Mouse (Mus musculus): ENCODE results near the gene Glmp. TPM values are rescaled to one million over a fixed set of nuclear protein-coding genes. Genes with fewer than 3 reads are reported as not detected.
"Not testable (repeated sequence)": the region's sequence is repeated elsewhere in the genome, so short reads cannot be mapped to it uniquely, and the experiment has no call there.

The Glmp gene
- polyA plus RNA-seq, 1 experiment from 2014 or later, result 64.3 TPM

DNA sequence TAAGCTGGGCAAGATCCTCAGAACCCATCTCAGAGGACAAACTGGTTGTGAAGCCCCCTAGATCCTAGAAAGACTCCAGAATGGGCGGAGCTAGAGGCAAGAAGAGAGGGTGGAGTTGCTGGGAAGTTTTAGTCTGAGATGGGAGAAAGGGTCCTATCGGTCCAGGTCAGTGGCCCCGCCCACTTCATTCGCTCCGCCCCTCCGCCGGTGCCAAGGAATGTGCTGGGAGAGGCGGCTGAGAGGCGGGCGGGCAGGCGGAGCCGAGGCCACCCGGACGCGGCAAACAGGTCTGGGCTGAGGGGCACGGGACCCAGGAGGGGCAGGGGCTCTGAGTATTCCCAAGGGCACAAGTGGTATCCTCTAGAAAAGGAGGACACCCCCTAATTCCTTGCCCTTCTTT, 39.5 kb downstream of the Glmp start, which contains the start of gene Paqr6:
TSS of gene Paqr6 (plus strand) at position 248 of the 400 bp plus-strand sequence.
- H3K4me1 ChIP-seq (ENCODE audit: control insufficient read depth, insufficient read depth, low read length), result no peaks in the 10 kb centered on the region
- DNase-seq (peak; percentile 24), ATAC-seq (ENCODE audit: low FRiP score, low TSS enrichment) (no peak)
- WGBS, result 2% methylated on average over 16 of the region's 16 CpGs
- no peak within 1 kb of the TSS for H3K9ac ChIP-seq (replicated peaks; ENCODE audit: low read length)
- H3K27ac ChIP-seq (replicated peaks; ENCODE audit: low read depth, low read length), result no peak within 1 kb of the TSS
- H3K9me3 ChIP-seq (ENCODE audit: control insufficient read depth, low read length), result no peaks in the 10 kb centered on the region
- H3K4me3 ChIP-seq (replicated peaks; ENCODE audit: low read depth, low read length), result no peak within 1 kb of the TSS
- peaks cover 7% of the 10 kb centered on the region for H3K27me3 ChIP-seq (ENCODE audit: control insufficient read depth, insufficient read depth, low read length)
- H3K4me2 ChIP-seq (ENCODE audit: low read length), result no peak within 1 kb of the TSS
- H3K36me3 ChIP-seq (ENCODE audit: control insufficient read depth, insufficient read depth, low read length), result peaks cover 37% of the 10 kb centered on the region

DNA sequence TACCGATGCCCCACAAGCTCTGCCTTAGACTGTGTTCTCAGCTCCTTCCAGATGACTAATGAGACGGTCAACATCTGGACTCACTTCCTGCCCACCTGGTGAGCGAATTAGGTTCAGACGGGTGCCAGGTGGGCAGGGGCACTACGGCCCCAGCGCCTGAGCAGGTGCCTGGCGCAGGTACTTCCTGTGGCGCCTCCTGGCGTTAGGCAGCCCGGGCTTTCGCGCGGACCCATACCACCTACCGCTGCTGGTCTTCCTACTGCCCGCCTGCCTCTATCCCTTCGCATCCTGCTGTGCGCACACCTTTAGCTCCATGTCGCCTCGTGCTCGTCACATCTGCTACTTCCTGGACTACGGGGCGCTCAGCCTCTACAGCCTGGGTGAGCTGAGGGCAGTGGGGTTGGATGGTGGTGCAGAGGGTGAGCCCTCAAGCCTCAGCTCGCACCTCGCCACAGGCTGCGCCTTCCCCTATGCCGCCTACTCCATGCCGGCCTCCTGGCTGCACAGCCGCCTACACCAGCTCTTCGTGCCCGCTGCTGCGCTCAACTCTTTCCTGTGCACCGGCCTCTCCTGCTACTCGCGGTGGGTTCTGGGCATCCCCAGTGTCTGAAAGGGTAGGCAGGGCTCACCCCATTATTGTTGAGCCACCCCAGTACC, 41.0 kb downstream of the Glmp start:
- Histone ChIP-seq H3K9ac (replicated peaks; ENCODE audit: low read length) (no peak overlapping the region), H3K4me2 (ENCODE audit: low read length) (no peak overlapping the region), H3K27ac (replicated peaks; ENCODE audit: low read depth, low read length) (no peak overlapping the region), H3K36me3 (ENCODE audit: control insufficient read depth, insufficient read depth, low read length) (peaks cover 22% of the 10 kb centered on the region), H3K27me3 (ENCODE audit: control insufficient read depth, insufficient read depth, low read length) (peaks cover 7% of the 10 kb centered on the region), H3K4me1 (ENCODE audit: control insufficient read depth, insufficient read depth, low read length) (no peaks in the 10 kb centered on the region), H3K4me3 (replicated peaks; ENCODE audit: low read depth, low read length) (no peak overlapping the region), H3K9me3 (ENCODE audit: control insufficient read depth, low read length) (0 out of 2 replicates have a peak, but pooled peaks cover 4% of the 10 kb centered on the region)
- ATAC-seq (ENCODE audit: low FRiP score, low TSS enrichment), result no peak
- WGBS, result 41% methylated on average over 34 of the region's 34 CpGs
- no peak for DNase-seq

DNA sequence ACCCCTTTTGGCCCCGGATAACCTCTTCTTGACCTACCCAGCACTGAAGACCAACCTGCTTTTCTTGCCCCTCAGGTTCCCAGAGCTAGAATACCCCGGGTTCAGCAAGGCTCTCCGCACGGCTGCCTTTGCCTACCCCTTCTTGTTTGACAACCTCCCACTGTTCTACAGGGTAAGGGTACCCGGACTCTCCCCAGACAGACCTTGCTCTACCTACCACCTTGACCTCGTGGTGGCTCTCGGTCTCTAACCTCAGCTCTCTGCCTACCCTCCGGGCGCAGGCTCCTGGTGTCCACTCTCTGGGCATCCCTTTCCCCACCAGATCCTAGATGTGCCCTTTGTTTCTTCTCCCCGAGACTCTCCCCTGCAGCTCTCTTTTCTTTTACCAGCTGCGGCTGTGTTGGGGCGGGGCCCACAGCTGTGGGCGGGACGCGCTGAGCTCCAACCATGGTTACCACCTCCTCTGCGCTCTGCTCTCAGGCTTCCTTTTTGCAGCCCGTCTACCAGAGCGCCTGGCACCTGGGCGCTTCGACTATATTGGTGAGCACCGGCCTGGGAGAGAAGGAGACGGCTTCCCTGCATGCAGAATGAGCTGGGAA, 42.1 kb downstream of the Glmp start:
- not testable (repeated sequence) for H3K9ac ChIP-seq (replicated peaks; ENCODE audit: low read length); H3K4me1 ChIP-seq (ENCODE audit: control insufficient read depth, insufficient read depth, low read length); H3K9me3 ChIP-seq (ENCODE audit: control insufficient read depth, low read length); H3K27me3 ChIP-seq (ENCODE audit: control insufficient read depth, insufficient read depth, low read length); H3K27ac ChIP-seq (replicated peaks; ENCODE audit: low read depth, low read length)
- DNase-seq (peak; percentile 44), ATAC-seq (ENCODE audit: low FRiP score, low TSS enrichment) (peak; percentile 68)
- Histone ChIP-seq H3K4me2 (ENCODE audit: low read length) (peak overlapping the region; percentile 37), H3K36me3 (ENCODE audit: control insufficient read depth, insufficient read depth, low read length) (peaks cover 11% of the 10 kb centered on the region), H3K4me3 (replicated peaks; ENCODE audit: low read depth, low read length) (0 out of 2 replicates have a peak overlapping the region, but pooled peaks have one; percentile 10)
- under 1% methylated on average over 17 of the region's 22 CpGs for WGBS

DNA sequence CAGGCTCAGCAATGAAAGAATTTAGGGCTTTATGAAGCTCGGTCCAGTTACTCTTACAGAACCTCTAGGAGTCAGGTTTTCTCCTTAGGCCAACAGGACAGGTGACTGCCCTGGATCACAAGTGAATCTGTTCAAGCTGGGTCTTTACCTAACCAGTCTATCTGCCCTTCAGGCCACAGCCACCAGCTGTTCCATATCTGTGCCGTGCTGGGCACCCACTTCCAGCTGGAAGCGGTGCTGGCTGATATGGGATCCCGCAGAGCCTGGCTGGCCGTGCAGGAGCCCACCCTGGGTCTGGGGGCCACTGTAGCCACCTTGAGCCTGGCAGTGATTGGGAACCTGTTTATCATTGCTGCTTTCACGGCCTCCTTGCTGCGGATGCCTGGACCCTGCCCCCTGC, 42.7 kb downstream of the Glmp start:
- not testable (repeated sequence) for DNase-seq; H3K36me3 ChIP-seq (ENCODE audit: control insufficient read depth, insufficient read depth, low read length); H3K27me3 ChIP-seq (ENCODE audit: control insufficient read depth, insufficient read depth, low read length); H3K9ac ChIP-seq (replicated peaks; ENCODE audit: low read length); ATAC-seq (ENCODE audit: low FRiP score, low TSS enrichment); H3K27ac ChIP-seq (replicated peaks; ENCODE audit: low read depth, low read length); H3K4me3 ChIP-seq (replicated peaks; ENCODE audit: low read depth, low read length); H3K4me2 ChIP-seq (ENCODE audit: low read length); H3K9me3 ChIP-seq (ENCODE audit: control insufficient read depth, low read length); H3K4me1 ChIP-seq (ENCODE audit: control insufficient read depth, insufficient read depth, low read length)
- 43% methylated on average over 3 of the region's 7 CpGs for WGBS

DNA sequence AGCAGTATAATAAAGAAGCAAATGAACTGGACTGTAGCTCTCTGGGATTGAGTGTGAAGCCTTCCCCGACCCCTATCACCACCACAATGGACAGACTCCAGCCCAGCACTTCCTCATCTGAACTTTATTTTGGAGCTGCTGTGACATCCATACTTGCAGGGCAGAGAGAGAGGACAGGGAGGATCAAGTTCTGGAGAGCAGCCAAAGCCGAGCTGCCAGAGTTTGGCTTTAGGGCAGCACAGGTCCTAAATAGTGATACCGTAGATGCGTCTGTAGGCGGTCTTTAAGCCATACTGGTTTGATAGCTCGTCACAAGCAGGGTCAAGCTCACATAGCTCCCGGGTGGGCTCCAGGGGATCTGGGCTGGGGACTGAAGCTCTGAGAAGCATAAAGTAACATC, 43.7 kb downstream of the Glmp start:
- not testable (repeated sequence) for H3K27me3 ChIP-seq (ENCODE audit: control insufficient read depth, insufficient read depth, low read length); H3K4me1 ChIP-seq (ENCODE audit: control insufficient read depth, insufficient read depth, low read length); H3K4me3 ChIP-seq (replicated peaks; ENCODE audit: low read depth, low read length); H3K36me3 ChIP-seq (ENCODE audit: control insufficient read depth, insufficient read depth, low read length); H3K9me3 ChIP-seq (ENCODE audit: control insufficient read depth, low read length); H3K9ac ChIP-seq (replicated peaks; ENCODE audit: low read length); H3K4me2 ChIP-seq (ENCODE audit: low read length); H3K27ac ChIP-seq (replicated peaks; ENCODE audit: low read depth, low read length); DNase-seq; ATAC-seq (ENCODE audit: low FRiP score, low TSS enrichment)
- 91% methylated on average over 7 of the region's 7 CpGs for WGBS

DNA sequence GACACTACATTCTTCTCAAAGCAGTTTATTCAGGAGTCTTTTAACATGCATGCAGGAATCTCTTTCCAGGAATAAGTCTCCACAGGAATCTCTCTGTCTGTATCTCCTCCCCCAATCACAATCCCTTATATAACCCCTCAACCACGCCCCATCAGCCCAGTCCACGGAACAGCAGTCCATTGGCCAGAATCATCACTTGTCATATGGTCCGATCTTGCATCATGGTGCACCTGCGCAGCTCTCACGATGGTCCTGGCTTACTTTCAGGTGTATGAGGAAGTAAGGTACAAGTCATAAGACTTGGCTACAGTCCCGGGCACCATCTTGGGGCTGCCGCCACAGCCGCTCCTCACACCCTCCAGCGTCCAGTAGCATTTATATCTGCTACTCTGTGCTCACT, 47.8 kb downstream of the Glmp start, which contains the start of gene Bglap3:
TSS of gene Bglap3 (minus strand) at position 101 of the 400 bp plus-strand sequence.
- ATAC-seq (ENCODE audit: low FRiP score, low TSS enrichment); H3K9ac ChIP-seq (replicated peaks; ENCODE audit: low read length); H3K9me3 ChIP-seq (ENCODE audit: control insufficient read depth, low read length); H3K36me3 ChIP-seq (ENCODE audit: control insufficient read depth, insufficient read depth, low read length); H3K4me2 ChIP-seq (ENCODE audit: low read length); H3K27me3 ChIP-seq (ENCODE audit: control insufficient read depth, insufficient read depth, low read length); H3K4me1 ChIP-seq (ENCODE audit: control insufficient read depth, insufficient read depth, low read length); H3K4me3 ChIP-seq (replicated peaks; ENCODE audit: low read depth, low read length); H3K27ac ChIP-seq (replicated peaks; ENCODE audit: low read depth, low read length); DNase-seq: not testable (repeated sequence)
- WGBS, result 93% methylated on average over 9 of the region's 9 CpGs

DNA sequence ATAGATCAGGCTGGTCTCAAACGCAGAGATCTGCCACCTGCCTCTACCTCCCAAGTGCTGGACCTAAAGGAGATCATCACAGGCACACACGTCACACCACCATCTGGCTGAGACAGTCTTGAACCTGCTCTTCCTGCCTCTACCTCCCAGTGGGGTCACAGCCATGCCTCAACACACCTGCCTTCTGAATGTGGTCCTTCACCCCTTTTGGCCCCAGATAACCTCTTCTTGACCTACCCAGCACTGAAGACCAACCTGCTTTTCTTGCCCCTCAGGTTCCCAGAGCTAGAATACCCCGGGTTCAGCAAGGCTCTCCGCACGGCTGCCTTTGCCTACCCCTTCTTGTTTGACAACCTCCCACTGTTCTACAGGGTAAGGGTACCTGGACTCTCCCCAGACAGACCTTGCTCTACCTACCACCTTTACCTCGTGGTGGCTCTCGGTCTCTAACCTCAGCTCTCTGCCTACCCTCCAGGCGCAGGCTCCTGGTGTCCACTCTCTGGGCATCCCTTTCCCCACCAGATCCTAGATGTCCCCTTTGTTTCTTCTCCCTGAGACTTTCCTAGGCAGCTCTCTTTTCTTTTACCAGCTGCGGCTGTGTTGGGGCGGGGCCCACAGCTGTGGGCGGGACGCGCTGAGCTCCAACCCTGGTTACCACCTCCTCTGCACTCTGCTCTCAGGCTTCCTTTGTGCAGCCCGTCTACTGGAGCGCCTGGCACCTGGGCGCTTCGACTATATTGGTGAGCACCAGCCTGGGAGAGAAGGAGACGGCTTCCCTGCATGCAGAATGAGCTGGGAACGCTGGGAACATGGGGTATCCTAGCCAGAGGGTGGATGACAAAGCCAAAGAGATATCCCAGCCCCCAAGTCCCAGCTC, 51.2 kb downstream of the Glmp start:
- Histone ChIP-seq H3K4me2 (ENCODE audit: low read length) (peak overlapping the region; percentile 19; the same call in 1 of the 2 replicates), H3K27ac (replicated peaks; ENCODE audit: low read depth, low read length) (0 out of 2 replicates have a peak overlapping the region, but pooled peaks have one; percentile 38)
- H3K4me1 ChIP-seq (ENCODE audit: control insufficient read depth, insufficient read depth, low read length); H3K4me3 ChIP-seq (replicated peaks; ENCODE audit: low read depth, low read length); H3K27me3 ChIP-seq (ENCODE audit: control insufficient read depth, insufficient read depth, low read length); H3K9ac ChIP-seq (replicated peaks; ENCODE audit: low read length); H3K36me3 ChIP-seq (ENCODE audit: control insufficient read depth, insufficient read depth, low read length); H3K9me3 ChIP-seq (ENCODE audit: control insufficient read depth, low read length): not testable (repeated sequence)
- peak; percentile 66 for DNase-seq
- ATAC-seq (ENCODE audit: low FRiP score, low TSS enrichment), result peak; percentile 72
- 10% methylated on average over 19 of the region's 19 CpGs for WGBS

DNA sequence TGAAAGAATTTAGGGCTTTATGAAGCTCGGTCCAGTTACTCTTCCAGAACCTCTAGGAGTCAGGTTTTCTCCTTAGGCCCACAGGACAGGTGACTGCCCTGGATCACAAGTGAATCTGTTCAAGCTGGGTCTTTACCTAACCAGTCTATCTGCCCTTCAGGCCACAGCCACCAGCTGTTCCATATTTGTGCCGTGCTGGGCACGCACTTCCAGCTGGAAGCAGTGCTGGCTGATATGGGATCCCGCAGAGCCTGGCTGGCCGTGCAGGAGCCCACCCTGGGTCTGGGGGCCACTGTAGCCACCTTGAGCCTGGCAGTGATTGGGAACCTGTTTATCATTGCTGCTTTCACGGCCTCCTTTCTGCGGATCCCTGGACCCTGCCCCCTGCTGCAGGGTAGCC, 51.8 kb downstream of the Glmp start:
- not testable (repeated sequence) for H3K4me1 ChIP-seq (ENCODE audit: control insufficient read depth, insufficient read depth, low read length); H3K4me3 ChIP-seq (replicated peaks; ENCODE audit: low read depth, low read length); H3K36me3 ChIP-seq (ENCODE audit: control insufficient read depth, insufficient read depth, low read length); H3K27ac ChIP-seq (replicated peaks; ENCODE audit: low read depth, low read length); H3K9ac ChIP-seq (replicated peaks; ENCODE audit: low read length); H3K27me3 ChIP-seq (ENCODE audit: control insufficient read depth, insufficient read depth, low read length); H3K9me3 ChIP-seq (ENCODE audit: control insufficient read depth, low read length)
- ATAC-seq (ENCODE audit: low FRiP score, low TSS enrichment), result peak; percentile 37; the same call in 1 of the 2 replicates
- peak; percentile 9 for DNase-seq
- peak overlapping the region; percentile 19; the same call in 1 of the 2 replicates for H3K4me2 ChIP-seq (ENCODE audit: low read length)
- WGBS, result 25% methylated on average over 5 of the region's 7 CpGs

All from midbrain, embryonic 14.5 days (tissue).